Mouse (Mus musculus) cerebellum, postnatal 25 days (tissue): Measurements from ENCODE around the gene Mtr.
"Not testable (repeated sequence)": the region's sequence is repeated elsewhere in the genome, so short reads cannot be mapped to it uniquely, and the experiment has no call there.

Source experiments
- DNase-seq, 2 experiments: peaks; one replicate each; pipeline ENCODE4 v3.0.0; 2021; ENCODE audit warnings: mixed read lengths in 2 of 2

Mtr gene

DNA sequence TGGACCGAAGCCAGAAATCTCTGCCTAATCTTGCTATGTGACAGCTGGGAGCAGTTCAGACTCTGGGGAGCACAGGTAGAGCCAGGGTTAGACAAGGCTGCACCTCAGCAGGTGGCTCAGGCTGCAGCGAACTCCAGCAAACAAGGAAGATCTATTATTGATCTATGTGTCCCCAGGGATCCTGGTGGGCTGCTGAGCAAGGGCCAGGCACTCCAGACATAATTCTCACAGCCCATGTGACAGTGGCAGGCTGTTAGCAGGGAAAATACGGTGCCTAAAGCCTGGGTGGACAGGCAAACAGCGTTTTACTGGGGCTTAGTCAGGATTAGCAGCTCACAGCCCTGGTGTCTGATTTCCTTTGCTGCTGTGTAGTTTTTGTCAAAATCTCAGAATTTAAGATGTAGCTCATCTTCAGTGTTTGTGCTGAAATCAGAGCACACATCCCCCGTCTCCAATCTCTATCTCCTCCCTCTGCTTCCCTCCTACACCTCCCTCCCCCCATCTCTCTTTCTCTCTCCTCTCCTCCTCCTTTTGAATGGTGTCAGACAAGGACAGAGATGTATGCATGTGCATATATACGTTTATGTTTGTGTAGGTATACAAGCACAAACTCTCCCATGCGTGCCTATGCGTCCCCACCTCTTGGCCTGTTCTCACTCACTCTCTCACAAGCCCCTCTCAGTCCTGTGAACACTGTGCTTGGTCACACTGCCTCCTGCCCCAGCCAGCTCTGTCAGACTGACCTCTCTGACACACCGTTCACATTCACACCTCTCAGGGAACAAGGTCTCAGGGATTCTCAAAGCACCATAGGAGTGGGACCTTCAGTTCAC lies 98.4 kb downstream of the Mtr start:
- no peak for DNase-seq

DNA sequence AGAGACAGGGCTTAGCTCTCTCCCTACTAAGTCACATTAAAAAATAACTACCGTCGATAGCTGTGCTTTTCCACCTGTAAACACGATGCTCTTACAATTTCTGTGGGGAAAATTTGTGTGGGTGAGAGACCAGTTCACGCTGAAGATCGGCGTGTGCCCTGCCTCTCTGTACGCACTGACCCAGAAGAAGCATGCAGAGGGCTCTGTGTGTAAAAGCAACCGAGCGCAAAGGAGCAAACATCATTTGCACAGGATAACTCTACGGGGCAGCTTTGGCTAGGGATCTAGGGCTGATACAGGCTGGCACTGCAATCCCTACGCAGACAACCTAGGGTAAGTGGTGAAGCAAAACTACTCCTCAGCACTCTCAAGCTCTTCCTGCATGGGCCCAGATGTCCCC lies 104.0 kb downstream of the Mtr start:
- DNase-seq, result no peak

DNA sequence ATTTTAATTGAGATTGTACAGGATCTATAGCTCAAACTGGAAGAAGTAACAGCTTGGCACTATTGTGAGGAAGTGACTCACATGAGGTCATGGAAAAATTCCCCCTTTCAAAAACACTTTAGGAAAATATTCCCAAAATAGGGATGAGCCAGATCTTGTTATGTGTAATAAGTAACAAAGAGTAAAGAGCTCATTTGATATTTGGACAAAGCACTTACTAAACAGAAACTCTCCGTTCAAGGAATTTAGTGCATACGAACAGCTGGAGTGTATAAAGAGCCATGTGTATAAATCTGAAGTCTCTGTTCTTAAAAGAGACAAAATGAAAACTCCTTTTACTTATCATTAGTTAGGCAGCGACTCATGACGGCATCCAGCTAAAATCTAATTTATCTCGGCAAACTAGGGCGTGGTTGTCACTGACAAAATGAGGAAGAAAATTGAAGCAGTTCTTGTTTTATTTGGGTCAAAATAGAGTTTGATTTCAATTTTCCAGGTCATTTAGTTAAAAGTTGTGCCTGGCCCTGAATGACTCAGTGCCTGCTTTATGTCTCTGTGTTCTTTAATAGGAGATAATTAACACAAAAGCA lies 110.9 kb downstream of the Mtr start:
- DNase-seq, result no peak

DNA sequence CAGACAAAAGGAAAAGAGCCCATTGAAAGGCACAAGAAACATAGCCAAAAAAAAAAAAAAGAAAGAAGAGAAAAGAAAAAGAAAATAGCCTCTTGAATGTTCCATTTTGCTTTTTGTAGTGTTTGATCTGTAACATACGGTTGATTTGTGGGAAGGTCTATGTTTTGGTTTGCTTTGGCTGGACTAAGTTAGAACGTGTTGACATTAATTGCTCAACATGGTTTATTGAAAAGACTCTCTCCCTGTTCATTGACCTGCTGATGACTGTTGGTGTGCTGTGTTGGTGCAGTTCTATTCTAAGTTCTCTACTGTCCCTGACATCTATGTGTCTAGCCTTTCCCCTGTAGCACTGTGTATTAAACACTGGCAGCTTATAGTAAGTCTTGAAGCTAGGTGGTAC lies 111.5 kb downstream of the Mtr start:
- DNase-seq, result no peak

DNA sequence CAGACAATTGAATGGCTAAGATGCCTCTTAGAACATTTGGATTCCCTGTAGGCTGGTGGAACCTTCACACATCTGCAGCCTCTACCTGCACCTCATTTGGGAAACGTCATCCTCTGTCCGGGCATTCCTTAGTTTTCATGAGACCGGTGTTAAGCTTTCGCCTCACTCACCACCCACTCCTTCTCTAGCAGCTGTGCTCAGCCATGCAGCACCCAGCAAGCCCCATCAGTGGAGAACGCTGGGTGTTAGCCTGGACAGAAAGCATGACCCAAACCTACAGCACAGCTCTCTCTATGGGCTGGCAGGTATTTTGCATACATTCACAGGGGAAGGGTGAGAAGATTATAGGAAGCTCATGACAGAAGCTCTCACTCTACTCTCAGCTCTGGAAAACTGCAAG lies 114.6 kb downstream of the Mtr start:
- no peak for DNase-seq

DNA sequence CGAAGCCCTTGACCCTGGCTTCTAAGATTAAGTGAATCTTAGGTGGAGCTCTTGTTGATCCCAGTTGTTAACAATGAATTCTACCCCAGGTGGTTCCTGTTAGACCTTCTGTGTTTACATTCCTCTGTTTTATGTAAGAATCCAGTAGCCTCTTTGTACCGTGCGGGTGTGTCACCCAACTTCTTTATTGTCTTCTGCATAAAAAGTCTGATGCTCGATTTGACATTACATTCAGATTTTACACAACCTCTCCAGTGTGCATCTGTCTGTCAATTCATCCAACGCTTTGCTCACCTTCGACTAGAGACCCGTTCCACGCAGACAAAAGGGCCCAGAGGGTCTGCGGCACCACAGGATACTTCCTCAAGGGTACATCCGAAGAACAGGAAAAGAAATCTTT lies 121.5 kb downstream of the Mtr start:
- DNase-seq, result not testable (repeated sequence)

DNA sequence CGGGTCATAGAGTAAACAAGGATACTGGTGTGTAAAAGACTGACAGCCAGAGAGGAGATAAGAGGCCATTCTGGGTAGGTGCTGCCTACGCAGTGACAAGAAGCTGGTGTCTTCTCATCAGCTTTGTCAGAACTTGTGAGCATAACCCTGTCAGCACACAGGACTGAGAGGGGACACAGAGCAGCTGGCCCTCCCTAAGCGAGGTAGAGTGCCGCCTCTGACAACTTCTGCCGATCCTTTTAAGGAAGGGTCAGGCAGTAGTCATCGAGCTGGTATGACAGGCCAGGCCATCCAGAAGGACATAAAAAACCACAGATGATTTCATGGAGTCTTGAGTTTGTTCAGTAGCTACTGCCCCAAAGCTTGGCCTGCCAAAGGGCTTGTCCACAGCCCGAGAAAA lies 124.4 kb downstream of the Mtr start:
- no peak for DNase-seq
